Mouse (Mus musculus): ENCODE data around the gene Tet1.

Gene Tet1

GRCm38 (mm10) chr10:62891025-62891424, 17.8 kb downstream of the Tet1 start:
- DNase-seq (ENCODE audit: low spot score): no peak

GRCm38 (mm10) chr10:62886799-62887591, 21.8 kb downstream of the Tet1 start:
- DNase-seq (ENCODE audit: low spot score): peak; percentile 85

GRCm38 (mm10) chr10:62885969-62886798, 22.6 kb downstream of the Tet1 start:
- no peak for DNase-seq (ENCODE audit: low spot score)

- DNase-seq (ENCODE audit: low spot score): no peak
Observed at GRCm38 (mm10) chr10:62885460-62885859, 23.3 kb downstream of the Tet1 start.

- no peak for DNase-seq (ENCODE audit: low spot score)
Observed at GRCm38 (mm10) chr10:62884517-62884916, 24.3 kb downstream of the Tet1 start.

- no peak for DNase-seq (ENCODE audit: low spot score)
Observed at GRCm38 (mm10) chr10:62883933-62884372, 24.8 kb downstream of the Tet1 start.

- no peak for DNase-seq (ENCODE audit: low spot score)
Observed at GRCm38 (mm10) chr10:62881211-62881610, 27.6 kb downstream of the Tet1 start.

GRCm38 (mm10) chr10:62878056-62878455, 30.7 kb downstream of the Tet1 start:
- DNase-seq (ENCODE audit: low spot score): no peak

- no peak for DNase-seq (ENCODE audit: low spot score)
Observed at GRCm38 (mm10) chr10:62875565-62875964, 33.2 kb downstream of the Tet1 start.

GRCm38 (mm10) chr10:62874828-62875227, 34.0 kb downstream of the Tet1 start:
- DNase-seq (ENCODE audit: low spot score): no peak

- peak; percentile 53 for DNase-seq (ENCODE audit: low spot score)
Observed at GRCm38 (mm10) chr10:62866035-62866791, 42.6 kb downstream of the Tet1 start.

- peak; percentile 82 for DNase-seq (ENCODE audit: low spot score)
Observed at GRCm38 (mm10) chr10:62865167-62866034, 43.4 kb downstream of the Tet1 start.

GRCm38 (mm10) chr10:62863563-62863962, 45.2 kb downstream of the Tet1 start:
- DNase-seq (ENCODE audit: low spot score): no peak

GRCm38 (mm10) chr10:62862435-62862834, 46.4 kb downstream of the Tet1 start:
- DNase-seq (ENCODE audit: low spot score): no peak

- no peak for DNase-seq (ENCODE audit: low spot score)
Observed at GRCm38 (mm10) chr10:62858967-62859366, 49.8 kb downstream of the Tet1 start.

- no peak for DNase-seq (ENCODE audit: low spot score)
Observed at GRCm38 (mm10) chr10:62856690-62857290, 52.0 kb downstream of the Tet1 start.

GRCm38 (mm10) chr10:62854992-62855391, 53.8 kb downstream of the Tet1 start:
- DNase-seq (ENCODE audit: low spot score): no peak

GRCm38 (mm10) chr10:62854581-62854980, 54.2 kb downstream of the Tet1 start:
- DNase-seq (ENCODE audit: low spot score): no peak

GRCm38 (mm10) chr10:62851578-62851977, 57.2 kb downstream of the Tet1 start:
- no peak for DNase-seq (ENCODE audit: low spot score)

GRCm38 (mm10) chr10:62851025-62851424, 57.8 kb downstream of the Tet1 start:
- no peak for DNase-seq (ENCODE audit: low spot score)

- DNase-seq (ENCODE audit: low spot score): no peak
Observed at GRCm38 (mm10) chr10:62848783-62849182, 60.0 kb downstream of the Tet1 start.

All from testis, postnatal 10 days (tissue).